Mouse (Mus musculus) liver, embryonic 14.5 days (tissue): ENCODE data around the gene Keg1. TPM values are rescaled to one million over a fixed set of nuclear protein-coding genes. Genes with fewer than 3 reads are reported as not detected.
A peak's percentile ranks its signal among the peaks of the same experiment; 100 is the strongest.
"Not testable (repeated sequence)": the region's sequence is repeated elsewhere in the genome, so short reads cannot be mapped to it uniquely, and the experiment has no call there.

Experiments
- ATAC-seq: fragments of 200-750 bp; cut with Nextera tagmentation; 2 replicates; pipeline ENCODE4 v1.8.0; 2017; ENCODE audit warnings: moderate number of reproducible peaks, mild to moderate bottlenecking, moderate library complexity; ENCODE audit not compliant: insufficient read depth
- DNase-seq, 3 experiments: peaks; one replicate each; pipeline ENCODE4 v3.0.0-alpha.2; 2012 to 2013; ENCODE audit warnings: low read depth in 3 of 3, low spot score in 3 of 3
- H3K27ac ChIP-seq: fragments of 300-500 bp; sonication (generic); 2 replicates; pipeline ENCODE4 v1.5.1; 2014; ENCODE audit warnings: moderate library complexity, mild to moderate bottlenecking, control low read depth, inconsistent platforms
- H3K27me3 ChIP-seq: fragments of 300-500 bp; sonication (generic); 2 replicates; pipeline ENCODE4 v1.6.1; 2014; ENCODE audit warnings: mild to moderate bottlenecking, low read length, moderate library complexity; ENCODE audit not compliant: control insufficient read depth, insufficient read depth
- H3K36me3 ChIP-seq: fragments of 300-500 bp; sonication (generic); replicated peaks from 2 replicates; pipeline ENCODE4 v1.6.1; 2014; ENCODE audit warnings: low read depth; ENCODE audit not compliant: control insufficient read depth, insufficient read depth
- H3K4me1 ChIP-seq, 2 experiments: fragments of 200-500 bp in 1 of 2; fragments of 300-500 bp in 1 of 2; sonication (generic) in 1 of 2; replicated peaks; 2 replicates each; pipeline ENCODE4 v1.6.1; 2012 to 2014; ENCODE audit warnings: antibody characterized with exemption in 1 of 2, inconsistent platforms in 1 of 2, low read length in 1 of 2; ENCODE audit not compliant: control insufficient read depth in 2 of 2, insufficient read depth in 2 of 2
- H3K4me2 ChIP-seq: fragments of 300-500 bp; sonication (generic); 2 replicates; pipeline ENCODE4 v1.6.1; 2014; ENCODE audit warnings: low read depth, mild to moderate bottlenecking, control low read depth, moderate library complexity
- H3K4me3 ChIP-seq, 2 experiments: fragments of 200-500 bp in 1 of 2; fragments of 300-500 bp in 1 of 2; sonication (generic) in 1 of 2; 2 replicates each; pipeline ENCODE4 v1.5.1; 2012 to 2014; ENCODE audit warnings: low read depth in 2 of 2, low read length in 2 of 2, mild to moderate bottlenecking in 2 of 2, control low read depth in 1 of 2, inconsistent platforms in 1 of 2, moderate library complexity in 1 of 2; ENCODE audit not compliant: insufficient read depth in 1 of 2
- H3K9ac ChIP-seq: fragments of 300-500 bp; sonication (generic); replicated peaks from 2 replicates; pipeline ENCODE4 v1.6.1; 2014; ENCODE audit warnings: mild to moderate bottlenecking, control low read depth, moderate library complexity
- H3K9me3 ChIP-seq: fragments of 300-500 bp; sonication (generic); 2 replicates; pipeline ENCODE4 v1.6.1; 2016; ENCODE audit warnings: low read length, mixed read lengths; ENCODE audit not compliant: control insufficient read depth
- CTCF ChIP-seq: IDR thresholded peaks from 2 replicates; pipeline ENCODE4 v1.5.1; 2016; ENCODE audit warnings: antibody characterized with exemption, low read depth, control low read depth
- EP300 ChIP-seq: IDR thresholded peaks from 2 replicates; pipeline ENCODE4 v1.6.1; 2016; ENCODE audit warnings: antibody characterized with exemption, low read depth
- WGBS: fragments of 180-500 bp; shearing (Covaris S2); extraction: QIAGEN DNeasy Blood & Tissue Kit; methylation state at CpG from one replicate; pipeline ENCODE4 v1.1.7; 2014; ENCODE audit not compliant: insufficient replicate concordance; 5-methylcytosine and 5-hydroxymethylcytosine counted together
- polyA plus RNA-seq, 2 experiments: library from polyadenylated mRNA; depleted of rRNA in 1 of 2; stranded (reverse) in 1 of 2; unstranded in 1 of 2; fragments of >200 nt; fragmentation: Nextera tagmentation in 1 of 2; extraction: Ambion mirVana in 1 of 2; gene quantifications; 2 replicates each; pipeline versions ENCODE4 v1.2.1 to v1.2.3; 2012 to 2014

Gene Keg1
- polyA plus RNA-seq, 2 experiments = 1.8 to 4.6 TPM

DNA sequence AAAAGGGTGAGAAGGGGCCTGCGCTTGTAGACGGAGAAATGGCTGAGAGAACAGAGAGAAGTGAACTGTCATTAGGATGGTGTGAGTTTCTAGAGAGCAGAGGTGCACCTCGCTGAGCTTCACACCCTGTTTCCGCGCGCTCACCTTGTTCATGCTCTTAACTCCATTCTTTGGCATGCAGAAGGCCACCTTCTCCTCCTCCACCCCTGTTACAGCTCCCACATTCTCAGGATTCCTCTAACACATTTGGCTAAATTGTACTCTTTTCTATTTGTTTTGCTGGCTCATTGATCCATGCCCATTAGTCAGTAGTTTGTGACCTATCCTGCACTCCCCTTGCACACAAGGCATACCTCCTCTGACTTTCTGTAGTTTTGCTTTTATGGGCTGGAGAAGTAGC is 23.6 kb downstream of the Keg1 start:
- TF ChIP-seq EP300 (no peak), CTCF (no peak)
- 67% methylated on average over 6 of the region's 6 CpGs for WGBS
- no peak for DNase-seq

DNA sequence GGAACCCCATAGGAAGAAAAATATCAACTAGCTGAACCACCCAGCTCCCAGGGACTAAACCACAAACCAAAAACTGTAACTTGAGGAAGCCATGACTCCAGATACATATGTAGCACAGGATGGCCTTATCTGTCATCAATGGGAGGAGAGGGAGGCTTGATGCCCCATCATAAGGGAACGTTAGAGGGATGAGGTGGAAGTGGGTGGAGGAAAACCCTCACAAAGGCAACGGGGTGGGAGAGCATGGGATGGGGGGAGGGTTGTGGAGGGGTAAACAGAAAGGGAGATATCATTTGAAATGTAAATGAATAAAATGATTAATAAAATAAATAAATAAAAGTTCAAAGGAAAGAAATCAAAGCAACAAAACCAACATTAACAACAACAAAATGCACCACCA is 24.9 kb downstream of the Keg1 start:
- Histone ChIP-seq H3K4me2 (no peak overlapping the region), H3K9me3 (no peaks in the 10 kb centered on the region), H3K4me3 (no peak overlapping the region), H3K9ac (no peak overlapping the region), H3K36me3 (no peaks in the 10 kb centered on the region), H3K4me1 (no peaks in the 10 kb centered on the region), H3K27me3 (no peaks in the 10 kb centered on the region), H3K27ac (no peak overlapping the region)
- DNase-seq = no peak
- ATAC-seq = no peak
- no peak for TF ChIP-seq CTCF
- no peak for TF ChIP-seq EP300
- WGBS = 26% methylated on average over 2 of the region's 2 CpGs

More for the DNA sequence above, 23.6 kb downstream of the Keg1 start:
- no peaks in the 10 kb centered on the region for H3K27me3 ChIP-seq
- H3K4me3 ChIP-seq = no peak overlapping the region
- no peaks in the 10 kb centered on the region for H3K9me3 ChIP-seq
- no peaks in the 10 kb centered on the region for H3K36me3 ChIP-seq
- ATAC-seq = no peak
- H3K4me2 ChIP-seq = no peak overlapping the region
- no peak overlapping the region for H3K9ac ChIP-seq
- H3K4me1 ChIP-seq = no peaks in the 10 kb centered on the region
- H3K27ac ChIP-seq = no peak overlapping the region

DNA sequence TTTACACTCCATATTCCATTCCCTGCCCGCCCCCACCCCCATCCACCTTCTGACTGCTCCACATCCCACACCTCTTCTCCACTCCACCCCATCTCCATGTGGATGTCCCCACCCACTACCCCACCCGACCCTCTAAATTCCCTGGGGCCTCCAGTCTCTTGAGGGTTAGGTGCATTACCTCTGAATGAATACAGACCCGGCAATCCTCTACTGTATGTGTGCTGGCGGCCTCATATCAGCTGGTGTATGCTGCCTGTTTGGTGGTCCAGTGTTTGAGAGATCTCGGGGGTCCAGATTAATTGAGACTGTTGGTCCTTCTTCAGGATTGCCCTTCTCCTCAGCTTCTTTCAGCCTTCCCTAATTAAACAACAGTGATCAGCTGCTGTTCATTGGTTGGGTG is 25.3 kb downstream of the Keg1 start:
- not testable (repeated sequence) for H3K4me3 ChIP-seq, DNase-seq, H3K9me3 ChIP-seq, H3K36me3 ChIP-seq, H3K27ac ChIP-seq, H3K9ac ChIP-seq, ATAC-seq, H3K4me2 ChIP-seq, H3K4me1 ChIP-seq, H3K27me3 ChIP-seq
- 60% methylated on average over 5 of the region's 5 CpGs for WGBS

DNA sequence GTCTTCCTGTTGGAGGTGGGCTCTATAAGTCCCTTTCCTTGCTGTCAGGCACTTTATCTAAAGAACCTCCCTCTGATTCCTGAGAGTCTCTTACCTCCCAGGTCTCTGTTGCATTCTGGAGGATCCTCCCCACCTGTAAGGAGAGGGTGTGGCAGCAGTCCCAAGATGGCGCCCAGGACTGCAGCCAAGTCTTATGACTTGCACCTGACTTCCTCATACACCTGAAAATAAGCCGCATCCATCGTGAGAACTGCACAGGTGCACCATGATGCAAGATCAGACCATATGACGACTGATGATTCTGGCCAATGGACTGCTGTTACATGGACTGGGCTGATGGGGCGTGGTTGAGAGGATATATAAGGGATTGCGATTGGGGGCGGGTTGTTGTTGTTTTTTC is 26.0 kb downstream of the Keg1 start:
- WGBS = 70% methylated on average over 7 of the region's 7 CpGs
- not testable (repeated sequence) for H3K9ac ChIP-seq, H3K36me3 ChIP-seq, H3K27ac ChIP-seq, H3K4me2 ChIP-seq, DNase-seq, H3K4me1 ChIP-seq, H3K9me3 ChIP-seq, H3K27me3 ChIP-seq, ATAC-seq, H3K4me3 ChIP-seq

DNA sequence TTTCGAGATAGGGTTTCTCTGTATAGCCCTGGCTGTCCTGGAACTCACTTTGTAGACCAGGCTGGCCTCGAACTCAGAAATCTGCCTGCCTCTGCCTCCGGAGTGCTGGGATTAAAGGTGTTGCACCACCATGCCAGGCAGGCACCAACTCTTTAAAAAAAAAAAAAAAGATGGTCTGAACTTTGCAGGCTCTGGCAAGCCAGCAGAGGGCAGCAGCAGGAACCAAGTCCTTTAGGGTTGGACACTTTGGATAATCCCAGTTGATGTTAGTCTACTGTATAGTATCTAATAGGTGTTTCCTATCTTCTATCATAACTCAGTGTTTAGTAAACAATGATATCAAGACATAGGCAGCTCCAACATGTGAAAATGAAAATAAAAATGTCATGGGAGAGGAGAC is 26.7 kb downstream of the Keg1 start:
- WGBS = 51% methylated on average over 2 of the region's 3 CpGs
- Histone ChIP-seq H3K27ac (no peak overlapping the region), H3K4me1 (no peaks in the 10 kb centered on the region), H3K36me3 (no peaks in the 10 kb centered on the region), H3K4me2 (no peak overlapping the region), H3K9ac (no peak overlapping the region), H3K27me3 (no peaks in the 10 kb centered on the region), H3K4me3 (no peak overlapping the region), H3K9me3 (no peaks in the 10 kb centered on the region)
- peak; percentile 44 for TF ChIP-seq CTCF
- no peak for TF ChIP-seq EP300
- ATAC-seq (no peak), DNase-seq (no peak)

DNA sequence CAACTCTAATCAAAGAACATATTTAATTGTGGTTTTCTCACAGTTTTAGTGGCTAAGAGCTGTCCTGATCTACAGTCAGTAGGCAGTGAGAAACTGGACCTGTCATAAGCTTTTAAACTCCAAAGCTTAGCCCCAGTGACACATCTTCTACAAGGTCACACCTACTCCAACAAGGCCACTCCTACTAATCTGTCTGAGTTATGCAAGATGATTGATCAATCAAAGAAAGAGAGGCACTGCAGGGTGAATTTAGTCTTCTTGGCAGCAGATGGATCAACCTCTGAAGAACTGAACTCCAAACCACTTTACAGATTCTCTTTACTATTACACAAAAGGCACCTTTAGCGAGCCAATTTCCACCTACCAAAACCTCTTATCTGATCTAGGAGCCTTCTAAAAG is 30.3 kb downstream of the Keg1 start:
- ATAC-seq (no peak), DNase-seq (no peak)
- no peak overlapping the region for H3K4me2 ChIP-seq
- H3K4me3 ChIP-seq = no peak overlapping the region
- TF ChIP-seq CTCF (no peak), EP300 (no peak)
- no peak overlapping the region for H3K9ac ChIP-seq
- H3K27ac ChIP-seq = no peak overlapping the region
- no peaks in the 10 kb centered on the region for H3K4me1 ChIP-seq
- H3K9me3 ChIP-seq = no peaks in the 10 kb centered on the region
- no peaks in the 10 kb centered on the region for H3K27me3 ChIP-seq
- no peaks in the 10 kb centered on the region for H3K36me3 ChIP-seq
- WGBS = 45% methylated on average over 1 of the region's 1 CpGs
